Mouse (Mus musculus) layer of hippocampus, postnatal 36 days (tissue): ENCODE measurements around the gene Sh3pxd2a. TPM values are rescaled to one million over a fixed set of nuclear protein-coding genes. Genes with fewer than 3 reads are reported as not detected.
A peak's percentile ranks its signal among the peaks of the same experiment; 100 is the strongest.

Source experiments
- DNase-seq, 2 experiments: peaks; one replicate each; pipeline ENCODE4 v3.0.0; 2022
- total RNA-seq, 2 experiments: library from RNA; stranded (reverse); gene quantifications; 2 replicates each; pipeline ENCODE4 v1.2.3; 2021

Gene Sh3pxd2a
- total RNA-seq, 2 experiments from 2014 or later: 32.8 to 38.8 TPM

GRCm38 (mm10) chr19:47330743-47331227, 133.4 kb downstream of the Sh3pxd2a start:
- no peak for DNase-seq

- no peak for DNase-seq
Observed at GRCm38 (mm10) chr19:47329102-47329501, 135.1 kb downstream of the Sh3pxd2a start.

- no peak for DNase-seq
Observed at GRCm38 (mm10) chr19:47327896-47328882, 136.0 kb downstream of the Sh3pxd2a start.

GRCm38 (mm10) chr19:47325881-47326280, 138.3 kb downstream of the Sh3pxd2a start:
- no peak for DNase-seq

GRCm38 (mm10) chr19:47323096-47323849, 140.9 kb downstream of the Sh3pxd2a start:
- no peak for DNase-seq

- no peak for DNase-seq
Observed at GRCm38 (mm10) chr19:47320331-47320668, 143.9 kb downstream of the Sh3pxd2a start.

GRCm38 (mm10) chr19:47319521-47320330, 144.5 kb downstream of the Sh3pxd2a start:
- DNase-seq: no peak

GRCm38 (mm10) chr19:47319061-47319460, 145.1 kb downstream of the Sh3pxd2a start:
- DNase-seq: no peak

GRCm38 (mm10) chr19:47317063-47317938, 146.9 kb downstream of the Sh3pxd2a start:
- peak; percentile 56 to 65 for DNase-seq

GRCm38 (mm10) chr19:47316288-47317062, 147.7 kb downstream of the Sh3pxd2a start:
- DNase-seq: no peak

GRCm38 (mm10) chr19:47315917-47316265, 148.3 kb downstream of the Sh3pxd2a start:
- no peak for DNase-seq

- DNase-seq: no peak
Observed at GRCm38 (mm10) chr19:47315091-47315916, 148.9 kb downstream of the Sh3pxd2a start.

GRCm38 (mm10) chr19:47314076-47314941, 149.9 kb downstream of the Sh3pxd2a start:
- no peak for DNase-seq

- no peak for DNase-seq
Observed at GRCm38 (mm10) chr19:47313387-47314075, 150.7 kb downstream of the Sh3pxd2a start.

- DNase-seq: no peak
Observed at GRCm38 (mm10) chr19:47311162-47311561, 153.0 kb downstream of the Sh3pxd2a start.

GRCm38 (mm10) chr19:47309824-47310223, 154.4 kb downstream of the Sh3pxd2a start:
- no peak for DNase-seq

- no peak for DNase-seq
Observed at GRCm38 (mm10) chr19:47306917-47307315, 157.3 kb downstream of the Sh3pxd2a start.
